Mouse (Mus musculus) 416B (cell line): ENCODE measurements at regions not wholly inside any gene's neighbourhood (a gene's known extent, or its start where the extent isn't known, plus 50 kb on each side); places are given as distances from the start of the nearest gene placed in this dataset.

Experiments
- DNase-seq: peaks from one replicate; pipeline ENCODE4 v3.0.0; 2011; ENCODE audit warnings: low read depth

DNA sequence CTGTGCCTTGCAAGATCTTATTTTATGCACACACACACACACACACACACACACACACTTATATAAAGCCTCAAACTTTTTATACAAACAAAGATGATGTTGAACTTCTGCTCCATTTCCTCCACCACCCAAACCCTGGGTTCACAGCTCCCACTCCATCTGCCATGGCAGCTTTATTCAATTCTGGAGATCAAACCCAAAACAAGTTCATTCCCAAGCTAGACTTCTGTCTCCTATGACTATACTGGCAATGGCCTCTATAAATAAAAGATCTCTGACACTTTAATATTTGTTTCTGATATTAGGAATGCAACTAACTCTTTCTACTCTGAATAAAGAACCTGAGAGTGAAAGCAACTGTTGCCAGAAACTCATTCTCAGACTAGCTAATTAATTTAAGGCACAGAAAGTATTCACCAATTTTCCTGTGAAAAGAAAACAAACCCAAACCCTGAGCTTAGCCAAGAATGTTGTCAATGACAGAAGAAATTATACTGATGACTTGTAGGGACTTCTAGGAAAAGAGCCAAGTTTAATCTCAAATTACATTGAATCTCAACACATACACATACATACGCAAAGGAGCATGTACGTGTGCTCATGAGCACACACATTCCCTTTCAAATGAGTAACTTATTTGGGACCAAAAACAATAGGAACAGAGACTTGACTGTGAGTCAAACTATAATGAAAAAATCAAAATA lies 695.1 kb upstream of the 4930412O13Rik start:
- no peak for DNase-seq

DNA sequence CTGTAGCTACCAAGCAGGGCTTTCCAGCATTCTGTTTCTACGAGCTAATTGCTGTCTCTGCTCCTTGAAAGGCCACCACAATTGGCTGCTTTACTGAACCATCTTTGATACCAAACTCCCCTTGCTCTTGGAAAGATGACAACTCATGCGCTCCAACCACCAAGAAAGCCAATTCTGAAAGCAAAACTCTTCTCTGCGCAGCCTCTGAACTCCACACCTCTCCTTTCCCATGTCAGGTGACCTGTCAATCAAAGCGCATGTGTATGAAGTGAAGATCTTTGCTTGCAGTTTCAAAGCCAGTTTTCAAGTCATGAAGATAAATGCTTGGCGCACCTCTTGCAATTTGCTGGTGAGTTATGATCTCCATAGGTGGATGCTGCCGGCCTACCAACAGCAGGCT lies 687.9 kb upstream of the 4930412O13Rik start:
- no peak for DNase-seq

DNA sequence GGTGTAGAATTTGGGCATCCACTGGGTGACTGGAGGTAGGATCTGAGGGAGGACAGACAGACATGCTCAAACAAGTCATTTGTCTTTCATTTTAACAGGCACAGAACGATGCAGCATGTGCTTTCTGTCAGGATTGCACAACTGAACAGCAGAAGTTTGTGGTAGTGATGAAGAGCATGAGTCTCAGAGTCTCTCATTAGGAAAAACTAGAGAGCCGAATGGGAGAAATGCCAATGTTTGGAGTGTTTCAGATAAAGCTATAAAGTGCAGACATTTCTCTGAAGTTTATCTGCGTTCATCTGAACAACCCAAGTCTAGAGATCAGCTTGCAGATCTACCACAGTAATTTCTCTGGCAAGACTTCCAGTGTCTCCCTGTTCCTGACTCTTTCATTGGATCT lies 684.0 kb upstream of the 4930412O13Rik start:
- no peak for DNase-seq

DNA sequence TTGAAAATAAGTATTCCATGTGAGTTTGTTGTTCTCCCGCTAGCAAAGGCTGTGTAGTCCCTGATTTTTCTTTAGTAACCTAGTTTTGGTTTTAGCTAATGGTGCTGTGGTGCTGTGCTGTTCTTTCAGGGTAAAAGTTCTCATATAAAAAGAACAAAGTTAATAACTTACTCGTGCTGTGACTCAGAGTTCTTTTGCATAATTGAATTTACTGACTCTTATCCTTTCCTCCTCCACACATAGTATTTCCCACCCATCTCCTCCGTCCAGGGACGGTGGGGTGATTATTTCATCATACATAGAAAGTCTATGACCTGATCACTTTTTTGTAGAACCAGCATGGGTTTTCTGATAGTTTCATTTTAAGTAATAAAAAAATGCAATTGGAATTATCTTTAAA lies 673.1 kb upstream of the 4930412O13Rik start:
- DNase-seq, result no peak
